Mouse (Mus musculus) myocyte (in vitro differentiated cells): ENCODE results near the gene Qrich2.
A peak's percentile ranks its signal among the peaks of the same experiment; 100 is the strongest.

ENCODE experiments used
- CEBPB ChIP-seq: IDR thresholded peaks from 2 replicates; pipeline ENCODE4 v1.6.1; 2011; ENCODE audit warnings: mild to moderate bottlenecking, moderate library complexity; ENCODE audit not compliant: poor library complexity, insufficient read depth, severe bottlenecking
- E2F4 ChIP-seq: IDR thresholded peaks from one replicate; pipeline ENCODE4 v1.6.1; 2011; ENCODE audit warnings: mild to moderate bottlenecking, control low read depth, moderate library complexity; ENCODE audit not compliant: insufficient read depth
- MAX ChIP-seq: IDR thresholded peaks from one replicate; pipeline ENCODE4 v1.6.1; 2011; ENCODE audit warnings: low read depth, mild to moderate bottlenecking, control low read depth
- MYOD1 ChIP-seq, 3 experiments: IDR thresholded peaks; one replicate each; pipeline ENCODE4 v1.6.1; 2011; ENCODE audit warnings: control low read depth in 2 of 3, low read depth in 2 of 3, mild to moderate bottlenecking in 2 of 3, moderate library complexity in 1 of 3; ENCODE audit not compliant: insufficient read length in 2 of 3, control insufficient read depth in 1 of 3
- POLR2A ChIP-seq: IDR thresholded peaks from one replicate; pipeline ENCODE4 v1.6.1; 2011; ENCODE audit warnings: low read depth, mild to moderate bottlenecking, control low read depth, moderate library complexity; ENCODE audit not compliant: insufficient read length
- POLR2AphosphoS2 ChIP-seq: IDR thresholded peaks from one replicate; pipeline ENCODE4 v1.6.1; 2011; ENCODE audit warnings: low read depth, control low read depth; ENCODE audit not compliant: insufficient read length
- SRF ChIP-seq: IDR thresholded peaks from one replicate; pipeline ENCODE4 v1.6.1; 2011; ENCODE audit warnings: low read depth; ENCODE audit not compliant: control insufficient read depth, insufficient read length
- TCF12 ChIP-seq: IDR thresholded peaks from one replicate; pipeline ENCODE4 v1.6.1; 2011; ENCODE audit warnings: mild to moderate bottlenecking, control low read depth; ENCODE audit not compliant: poor library complexity, insufficient read depth, severe bottlenecking
- USF1 ChIP-seq: IDR thresholded peaks from one replicate; pipeline ENCODE4 v1.6.1; 2011; ENCODE audit warnings: low read depth, mild to moderate bottlenecking, control low read depth, moderate library complexity

- TF ChIP-seq TCF12 (no peak), POLR2A (peak; percentile 73), USF1 (no peak), POLR2AphosphoS2 (peak; percentile 17), MAX (no peak), SRF (no peak), E2F4 (peak; percentile 56), MYOD1 (IDR thresholded peaks at IDR 0.05; ENCODE audit: control insufficient read depth in 1 of 3, insufficient read length in 2 of 3, low read depth in 2 of 3) (no peak), CEBPB (no peak)
Observed at GRCm38 (mm10) chr11:116412904-116413630, 53.0 kb downstream of the Qrich2 start, which contains the start of gene Rnf157.
